Mouse (Mus musculus) thymus, adult 2 months (tissue): ENCODE data around the gene Trpv5. TPM values are rescaled to one million over a fixed set of nuclear protein-coding genes. Genes with fewer than 3 reads are reported as not detected.

Source experiments
- DNase-seq: peaks from one replicate; pipeline ENCODE4 v3.0.0; 2021
- H3K27ac ChIP-seq: fragments of 200-500 bp; 2 replicates; pipeline ENCODE4 v1.5.1; 2012; ENCODE audit warnings: low read length, control low read depth; ENCODE audit not compliant: control insufficient read depth, insufficient read depth
- H3K27me3 ChIP-seq: fragments of 200-500 bp; 2 replicates; pipeline ENCODE4 v1.6.1; 2012; ENCODE audit warnings: mild to moderate bottlenecking, low read length, moderate library complexity, mixed read lengths; ENCODE audit not compliant: control insufficient read depth, insufficient read depth
- H3K36me3 ChIP-seq: fragments of 200-500 bp; 2 replicates; pipeline ENCODE4 v1.6.1; 2012; ENCODE audit warnings: mild to moderate bottlenecking, low read length, moderate library complexity; ENCODE audit not compliant: control insufficient read depth, insufficient read depth
- H3K4me1 ChIP-seq: fragments of 200-500 bp; replicated peaks from 2 replicates; pipeline ENCODE4 v1.6.1; 2012; ENCODE audit warnings: low read length; ENCODE audit not compliant: control insufficient read depth, insufficient read depth
- H3K4me3 ChIP-seq: fragments of 200-500 bp; 2 replicates; pipeline ENCODE4 v1.5.1; 2012; ENCODE audit warnings: mild to moderate bottlenecking, low read length, control low read depth, moderate library complexity; ENCODE audit not compliant: control insufficient read depth, insufficient read depth
- CTCF ChIP-seq: fragments of 200-500 bp; IDR thresholded peaks from 2 replicates; pipeline ENCODE4 v1.5.1; 2012; ENCODE audit warnings: mild to moderate bottlenecking, control low read depth, low read length, moderate library complexity, borderline replicate concordance; ENCODE audit not compliant: control insufficient read depth, poor library complexity, insufficient read depth; ENCODE audit errors: extremely low read depth
- POLR2A ChIP-seq: fragments of 200-500 bp; IDR thresholded peaks from 2 replicates; pipeline ENCODE4 v1.6.1; 2012; ENCODE audit warnings: mild to moderate bottlenecking, low read length, control low read depth, moderate library complexity; ENCODE audit not compliant: control insufficient read depth, poor library complexity, insufficient read depth; ENCODE audit errors: extremely low read depth
- WGBS: fragments of 180-500 bp; shearing (Covaris S2); methylation state at CpG from one replicate; pipeline ENCODE4 v1.1.7; 2018; 5-methylcytosine and 5-hydroxymethylcytosine counted together
- polyA plus RNA-seq: library from polyadenylated mRNA; depleted of rRNA; stranded (reverse); fragments of >200 nt; gene quantifications from 2 replicates; pipeline ENCODE4 v1.2.3, GENCODE M21; 2012

Trpv5 gene
- polyA plus RNA-seq, 1 experiment = not detected

GRCm38 (mm10) chr6:41646220-41646619 is 34.3 kb downstream of the Trpv5 start:
- Histone ChIP-seq H3K27ac (no peak overlapping the region), H3K4me3 (no peak overlapping the region), H3K4me1 (no peaks in the 10 kb centered on the region), H3K36me3 (no peaks in the 10 kb centered on the region), H3K27me3 (no peaks in the 10 kb centered on the region)
- no peak for DNase-seq
- WGBS = 93% methylated on average over 3 of the region's 3 CpGs
- no peak for TF ChIP-seq POLR2A
- no peak for TF ChIP-seq CTCF

- Histone ChIP-seq H3K36me3 (no peaks in the 10 kb centered on the region), H3K4me3 (no peak overlapping the region), H3K4me1 (peaks cover 3% of the 10 kb centered on the region; the same call in 1 of the 2 replicates), H3K27ac (no peak overlapping the region), H3K27me3 (no peaks in the 10 kb centered on the region)
- TF ChIP-seq CTCF (no peak), POLR2A (no peak)
- 94% methylated on average over 3 of the region's 3 CpGs for WGBS
- no peak for DNase-seq
Observed at GRCm38 (mm10) chr6:41643227-41643626, 37.3 kb downstream of the Trpv5 start.

- Histone ChIP-seq H3K27ac (no peak overlapping the region), H3K27me3 (no peaks in the 10 kb centered on the region), H3K4me1 (peaks cover 3% of the 10 kb centered on the region; the same call in 1 of the 2 replicates), H3K36me3 (no peaks in the 10 kb centered on the region), H3K4me3 (no peak overlapping the region)
- 95% methylated on average over 4 of the region's 4 CpGs for WGBS
- DNase-seq = no peak
- TF ChIP-seq CTCF (no peak), POLR2A (no peak)
Observed at GRCm38 (mm10) chr6:41642765-41643164, 37.8 kb downstream of the Trpv5 start.

- no peak overlapping the region for H3K27ac ChIP-seq
- DNase-seq = no peak
- 94% methylated on average over 6 of the region's 6 CpGs for whole genome bisulfite sequencing
- TF ChIP-seq CTCF (no peak), POLR2A (no peak)
- H3K4me3 ChIP-seq = no peak overlapping the region
- no peaks in the 10 kb centered on the region for H3K27me3 ChIP-seq
- H3K4me1 ChIP-seq = peaks cover 3% of the 10 kb centered on the region; the same call in 1 of the 2 replicates
- H3K36me3 ChIP-seq = no peaks in the 10 kb centered on the region
Observed at GRCm38 (mm10) chr6:41641173-41641866, 39.2 kb downstream of the Trpv5 start.

DNA sequence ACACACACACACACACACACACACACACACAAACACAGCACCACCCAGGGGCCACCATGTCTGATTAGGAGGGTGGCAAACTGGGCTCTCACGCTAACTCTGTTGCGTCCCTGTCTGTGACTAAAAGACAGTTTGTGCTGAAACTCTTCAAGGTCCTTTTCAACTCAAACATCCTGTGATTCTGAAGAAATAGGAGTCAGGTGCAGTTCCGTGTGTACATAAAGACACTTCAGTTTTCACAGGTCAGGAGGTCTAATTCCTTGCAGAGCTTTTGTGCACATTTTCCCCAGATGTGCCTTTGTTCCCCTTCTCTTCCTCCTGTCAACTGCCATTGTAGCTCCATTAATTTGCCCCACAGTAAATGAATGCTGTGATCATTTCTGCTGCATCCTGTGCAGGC is 40.1 kb downstream of the Trpv5 start:
- no peak for TF ChIP-seq CTCF
- no peak for TF ChIP-seq POLR2A
- no peak overlapping the region for H3K4me3 ChIP-seq
- no peak overlapping the region for H3K27ac ChIP-seq
- H3K4me1 ChIP-seq = peaks cover 3% of the 10 kb centered on the region; the same call in 1 of the 2 replicates
- no peaks in the 10 kb centered on the region for H3K36me3 ChIP-seq
- no peak for DNase-seq
- 82% methylated on average over 3 of the region's 3 CpGs for WGBS
- H3K27me3 ChIP-seq = no peaks in the 10 kb centered on the region

GRCm38 (mm10) chr6:41637927-41638506 is 42.6 kb downstream of the Trpv5 start:
- H3K27ac ChIP-seq = no peak overlapping the region
- H3K27me3 ChIP-seq = no peaks in the 10 kb centered on the region
- no peaks in the 10 kb centered on the region for H3K36me3 ChIP-seq
- 93% methylated on average over 6 of the region's 6 CpGs for WGBS
- no peak for DNase-seq
- no peak overlapping the region for H3K4me3 ChIP-seq
- TF ChIP-seq POLR2A = no peak
- H3K4me1 ChIP-seq = peaks cover 3% of the 10 kb centered on the region; the same call in 1 of the 2 replicates
